Mouse (Mus musculus) liver, embryonic 16.5 days (tissue): ENCODE results near the gene 4930595D18Rik. TPM values are rescaled to one million over a fixed set of nuclear protein-coding genes. Genes with fewer than 3 reads are reported as not detected.
A peak's percentile ranks its signal among the peaks of the same experiment; 100 is the strongest.

Experiments
- ATAC-seq: fragments of 200-750 bp; cut with Nextera tagmentation; 2 replicates; pipeline ENCODE4 v1.8.0; 2017; ENCODE audit warnings: low read depth, mild to moderate bottlenecking, moderate number of reproducible peaks, moderate library complexity
- H3K27ac ChIP-seq: fragments of 300-500 bp; sonication (generic); 2 replicates; pipeline ENCODE4 v1.5.1; 2014; ENCODE audit warnings: mild to moderate bottlenecking, low read length
- H3K27me3 ChIP-seq: fragments of 300-500 bp; sonication (generic); 2 replicates; pipeline ENCODE4 v1.6.1; 2014; ENCODE audit warnings: low read depth, low read length, mixed read lengths; ENCODE audit not compliant: control insufficient read depth, insufficient read depth
- H3K36me3 ChIP-seq: fragments of 300-500 bp; sonication (generic); 2 replicates; pipeline ENCODE4 v1.6.1; 2014; ENCODE audit warnings: mild to moderate bottlenecking; ENCODE audit not compliant: control insufficient read depth, insufficient read depth
- H3K4me1 ChIP-seq: fragments of 300-500 bp; sonication (generic); 2 replicates; pipeline ENCODE4 v1.6.1; 2014; ENCODE audit warnings: low read depth, low read length, mixed read lengths; ENCODE audit not compliant: control insufficient read depth
- H3K4me2 ChIP-seq: fragments of 300-500 bp; sonication (generic); 2 replicates; pipeline ENCODE4 v1.6.1; 2014; ENCODE audit warnings: low read depth, low read length, mixed read lengths
- H3K4me3 ChIP-seq: fragments of 300-500 bp; sonication (generic); 2 replicates; pipeline ENCODE4 v1.5.1; 2014; ENCODE audit warnings: low read depth, mild to moderate bottlenecking, low read length
- H3K9ac ChIP-seq: fragments of 300-500 bp; sonication (generic); 2 replicates; pipeline ENCODE4 v1.6.1; 2014; ENCODE audit warnings: low read depth, low read length
- H3K9me3 ChIP-seq: fragments of 300-500 bp; sonication (generic); replicated peaks from 2 replicates; pipeline ENCODE4 v1.6.1; 2016; ENCODE audit warnings: low read length; ENCODE audit not compliant: control insufficient read depth
- WGBS: fragments of 180-500 bp; shearing (Covaris S2); extraction: QIAGEN DNeasy Blood & Tissue Kit; methylation state at CpG from one replicate; pipeline ENCODE4 v1.1.7; 2014; ENCODE audit not compliant: insufficient replicate concordance; 5-methylcytosine and 5-hydroxymethylcytosine counted together
- polyA plus RNA-seq: library from polyadenylated mRNA; unstranded; fragments of >200 nt; fragmentation: Nextera tagmentation; extraction: Ambion mirVana; gene quantifications from 2 replicates; pipeline ENCODE4 v1.2.1, GENCODE M21; 2015

The 4930595D18Rik gene
- polyA plus RNA-seq, 1 experiment from 2014 or later = not detected

- no peak for ATAC-seq
- Histone ChIP-seq H3K4me3 (no peak overlapping the region), H3K9ac (no peak overlapping the region), H3K27me3 (no peaks in the 10 kb centered on the region), H3K9me3 (no peaks in the 10 kb centered on the region), H3K36me3 (no peaks in the 10 kb centered on the region), H3K4me1 (no peaks in the 10 kb centered on the region), H3K4me2 (no peak overlapping the region), H3K27ac (no peak overlapping the region)
- WGBS = 83% methylated on average over 6 of the region's 6 CpGs
Measured at GRCm38 (mm10) chr12:111182378-111182777, 1.9 kb downstream of the 4930595D18Rik start.

GRCm38 (mm10) chr12:111181848-111182247, 2.4 kb downstream of the 4930595D18Rik start:
- WGBS = 70% methylated on average over 5 of the region's 5 CpGs
- Histone ChIP-seq H3K27ac (no peak overlapping the region), H3K36me3 (no peaks in the 10 kb centered on the region), H3K4me1 (no peaks in the 10 kb centered on the region), H3K27me3 (no peaks in the 10 kb centered on the region), H3K9ac (no peak overlapping the region), H3K4me3 (no peak overlapping the region), H3K4me2 (no peak overlapping the region), H3K9me3 (no peaks in the 10 kb centered on the region)
- ATAC-seq = no peak

- no peak overlapping the region for H3K9ac ChIP-seq
- 59% methylated on average over 4 of the region's 4 CpGs for WGBS
- H3K36me3 ChIP-seq = peaks cover 3% of the 10 kb centered on the region; the same call in 1 of the 2 replicates
- ATAC-seq = no peak
- H3K4me2 ChIP-seq = no peak overlapping the region
- no peaks in the 10 kb centered on the region for H3K4me1 ChIP-seq
- H3K27ac ChIP-seq = no peak overlapping the region
- no peak overlapping the region for H3K4me3 ChIP-seq
- no peaks in the 10 kb centered on the region for H3K9me3 ChIP-seq
- H3K27me3 ChIP-seq = no peaks in the 10 kb centered on the region
Measured at GRCm38 (mm10) chr12:111178772-111179171, 5.5 kb downstream of the 4930595D18Rik start.

GRCm38 (mm10) chr12:111168891-111169290, 15.4 kb downstream of the 4930595D18Rik start:
- ATAC-seq = no peak
- WGBS = 71% methylated on average over 4 of the region's 4 CpGs
- Histone ChIP-seq H3K27ac (no peak overlapping the region), H3K9me3 (no peaks in the 10 kb centered on the region), H3K4me3 (no peak overlapping the region), H3K4me1 (peaks cover 17% of the 10 kb centered on the region), H3K4me2 (no peak overlapping the region), H3K27me3 (no peaks in the 10 kb centered on the region), H3K9ac (no peak overlapping the region), H3K36me3 (no peaks in the 10 kb centered on the region)

GRCm38 (mm10) chr12:111166681-111167289, 17.5 kb downstream of the 4930595D18Rik start:
- Histone ChIP-seq H3K36me3 (no peaks in the 10 kb centered on the region), H3K27me3 (no peaks in the 10 kb centered on the region), H3K9ac (peak overlapping the region; percentile 59), H3K9me3 (no peaks in the 10 kb centered on the region), H3K4me2 (peak overlapping the region; percentile 71), H3K27ac (peak overlapping the region; percentile 39; the same call in 1 of the 2 replicates), H3K4me3 (peak overlapping the region; percentile 73), H3K4me1 (peaks cover 29% of the 10 kb centered on the region)
- under 1% methylated on average over 48 of the region's 48 CpGs for WGBS
- ATAC-seq = peak; percentile 15

GRCm38 (mm10) chr12:111165831-111166591, 18.3 kb downstream of the 4930595D18Rik start, which contains the start of gene Traf3:
TSS of gene Traf3 (plus strand) at chr12:111166370.
- Histone ChIP-seq H3K36me3 (no peaks in the 10 kb centered on the region), H3K27ac (peak within 1 kb of the TSS; percentile 54), H3K9ac (peak within 1 kb of the TSS; percentile 59), H3K9me3 (no peaks in the 10 kb centered on the region), H3K4me1 (peaks cover 29% of the 10 kb centered on the region), H3K27me3 (no peaks in the 10 kb centered on the region), H3K4me2 (peak within 1 kb of the TSS; percentile 71), H3K4me3 (peak within 1 kb of the TSS; percentile 73)
- 3% methylated on average over 60 of the region's 105 CpGs for WGBS
- ATAC-seq = peak; percentile 70

- WGBS = 57% methylated on average over 10 of the region's 10 CpGs
- Histone ChIP-seq H3K27me3 (no peaks in the 10 kb centered on the region), H3K4me1 (peaks cover 31% of the 10 kb centered on the region), H3K4me2 (peak overlapping the region; percentile 71), H3K36me3 (no peaks in the 10 kb centered on the region), H3K27ac (peak overlapping the region; percentile 54), H3K9me3 (no peaks in the 10 kb centered on the region), H3K9ac (peak overlapping the region; percentile 59), H3K4me3 (peak overlapping the region; percentile 73)
- peak; percentile 37; the same call in 1 of the 2 replicates for ATAC-seq
Measured at GRCm38 (mm10) chr12:111165146-111165812, 19.0 kb downstream of the 4930595D18Rik start.

GRCm38 (mm10) chr12:111164310-111164751, 20.0 kb downstream of the 4930595D18Rik start:
- Histone ChIP-seq H3K9me3 (no peaks in the 10 kb centered on the region), H3K4me1 (peaks cover 38% of the 10 kb centered on the region), H3K4me3 (peak overlapping the region; percentile 45), H3K27ac (no peak overlapping the region), H3K9ac (no peak overlapping the region), H3K36me3 (no peaks in the 10 kb centered on the region), H3K4me2 (peak overlapping the region; percentile 52), H3K27me3 (no peaks in the 10 kb centered on the region)
- peak; percentile 64 for ATAC-seq
- WGBS = 10% methylated on average over 13 of the region's 13 CpGs
